Mouse (Mus musculus): ENCODE results near the gene Gstt2. TPM values are rescaled to one million over a fixed set of nuclear protein-coding genes. Genes with fewer than 3 reads are reported as not detected.
"Not testable (repeated sequence)": the region's sequence is repeated elsewhere in the genome, so short reads cannot be mapped to it uniquely, and the experiment has no call there.

The Gstt2 gene
- polyA plus RNA-seq, 1 experiment from 2014 or later = 16.2 TPM

DNA sequence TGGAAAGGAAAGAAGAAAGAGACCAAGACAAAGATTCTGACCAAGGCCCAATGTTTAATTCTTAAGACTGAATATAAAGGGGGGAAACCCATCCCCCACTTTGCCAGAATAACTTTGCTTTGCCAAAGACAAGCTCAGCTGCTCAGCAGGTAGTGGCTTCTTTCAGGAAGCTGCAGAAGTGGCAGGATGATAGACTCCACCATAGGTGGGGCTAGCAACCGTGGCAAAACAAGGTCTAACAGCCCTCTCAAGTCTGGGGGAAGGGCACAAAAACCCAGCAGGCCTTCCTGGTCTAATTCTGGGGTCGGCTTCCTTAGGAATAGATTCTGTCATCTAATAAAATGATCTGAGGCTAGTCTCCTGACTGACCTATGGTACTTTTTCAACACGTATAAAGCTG is 11.2 kb upstream of the Gstt2 start:
- Histone ChIP-seq H3K9me3 (replicated peaks; ENCODE audit: control insufficient read depth, low read length) (no peaks in the 10 kb centered on the region), H3K4me1 (ENCODE audit: control insufficient read depth, insufficient read depth, low read length) (no peaks in the 10 kb centered on the region), H3K4me3 (ENCODE audit: low read length) (no peak overlapping the region), H3K9ac (ENCODE audit: low read length) (no peak overlapping the region), H3K27me3 (ENCODE audit: control insufficient read depth, insufficient read depth, low read length) (no peaks in the 10 kb centered on the region), H3K36me3 (ENCODE audit: control insufficient read depth, insufficient read depth) (no peaks in the 10 kb centered on the region), H3K27ac (ENCODE audit: low read length) (no peak overlapping the region), H3K4me2 (ENCODE audit: low read depth, low read length) (no peak overlapping the region)
- WGBS = 29% methylated on average over 3 of the region's 3 CpGs
- ATAC-seq (replicated peaks; ENCODE audit: extremely low read depth, insufficient read depth, low FRiP score) = no peak

DNA sequence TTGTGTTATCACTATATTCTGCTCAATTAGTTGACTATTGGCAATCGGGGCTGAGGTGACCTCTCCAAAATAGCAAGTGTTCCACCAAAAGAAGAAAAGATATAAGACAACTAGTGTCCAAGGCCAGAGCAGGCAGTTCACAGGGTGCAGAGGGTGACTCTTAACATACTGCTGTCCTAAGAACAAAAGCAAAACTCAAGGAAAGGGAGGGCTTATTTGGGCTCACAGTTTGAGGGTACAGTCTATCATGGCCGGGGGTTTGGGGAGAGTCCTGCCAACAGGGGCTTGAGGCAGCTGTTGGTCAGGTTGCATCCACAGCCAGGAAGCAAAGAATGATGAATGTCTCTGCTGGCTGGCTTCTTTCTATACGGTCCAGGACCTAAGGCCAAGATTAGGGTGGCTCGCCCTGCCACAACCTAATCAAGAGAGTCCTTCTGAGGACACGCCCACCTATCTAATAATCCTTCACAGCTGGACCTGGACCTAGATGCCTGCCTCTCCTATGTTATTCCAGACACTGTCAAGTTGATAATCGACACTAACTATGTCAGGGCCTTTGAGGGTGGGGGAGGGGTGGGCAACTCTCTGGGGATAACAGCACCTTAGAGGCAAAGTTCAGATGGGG is 8.2 kb upstream of the Gstt2 start:
- no peak overlapping the region for H3K4me2 ChIP-seq (ENCODE audit: low read depth, low read length)
- no peaks in the 10 kb centered on the region for H3K27me3 ChIP-seq (ENCODE audit: control insufficient read depth, insufficient read depth, low read length)
- H3K36me3 ChIP-seq (ENCODE audit: control insufficient read depth, insufficient read depth) = no peaks in the 10 kb centered on the region
- ATAC-seq (replicated peaks; ENCODE audit: extremely low read depth, insufficient read depth, low FRiP score) = no peak
- no peak overlapping the region for H3K9ac ChIP-seq (ENCODE audit: low read length)
- H3K9me3 ChIP-seq (replicated peaks; ENCODE audit: control insufficient read depth, low read length) = no peaks in the 10 kb centered on the region
- no peaks in the 10 kb centered on the region for H3K4me1 ChIP-seq (ENCODE audit: control insufficient read depth, insufficient read depth, low read length)
- no peak overlapping the region for H3K27ac ChIP-seq (ENCODE audit: low read length)
- no peak overlapping the region for H3K4me3 ChIP-seq (ENCODE audit: low read length)
- 66% methylated on average over 6 of the region's 6 CpGs for WGBS

DNA sequence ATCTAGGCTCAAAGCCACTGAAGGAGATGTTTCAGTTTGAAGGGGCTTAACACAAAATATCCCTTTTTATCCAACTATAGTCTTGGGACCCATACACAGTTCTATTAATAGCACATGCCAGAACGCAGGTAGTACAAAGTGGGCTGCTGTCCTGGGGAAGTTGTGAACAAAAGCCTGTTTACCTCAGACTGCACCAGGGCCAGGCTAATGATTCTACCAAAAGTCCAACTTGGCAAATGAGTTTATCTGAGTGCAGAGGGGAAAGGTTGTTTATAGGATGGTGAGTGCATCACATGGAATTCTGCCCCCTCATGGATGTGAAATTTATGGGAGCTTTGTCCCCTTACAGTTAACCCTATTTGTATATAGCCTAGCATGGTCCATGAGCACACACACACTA is 7.6 kb upstream of the Gstt2 start:
- 30% methylated on average over 1 of the region's 1 CpGs for WGBS
- ATAC-seq (replicated peaks; ENCODE audit: extremely low read depth, insufficient read depth, low FRiP score) = no peak
- Histone ChIP-seq H3K9ac (ENCODE audit: low read length) (no peak overlapping the region), H3K27ac (ENCODE audit: low read length) (no peak overlapping the region), H3K36me3 (ENCODE audit: control insufficient read depth, insufficient read depth) (no peaks in the 10 kb centered on the region), H3K4me2 (ENCODE audit: low read depth, low read length) (no peak overlapping the region), H3K9me3 (replicated peaks; ENCODE audit: control insufficient read depth, low read length) (no peaks in the 10 kb centered on the region), H3K27me3 (ENCODE audit: control insufficient read depth, insufficient read depth, low read length) (no peaks in the 10 kb centered on the region), H3K4me1 (ENCODE audit: control insufficient read depth, insufficient read depth, low read length) (no peaks in the 10 kb centered on the region), H3K4me3 (ENCODE audit: low read length) (no peak overlapping the region)

DNA sequence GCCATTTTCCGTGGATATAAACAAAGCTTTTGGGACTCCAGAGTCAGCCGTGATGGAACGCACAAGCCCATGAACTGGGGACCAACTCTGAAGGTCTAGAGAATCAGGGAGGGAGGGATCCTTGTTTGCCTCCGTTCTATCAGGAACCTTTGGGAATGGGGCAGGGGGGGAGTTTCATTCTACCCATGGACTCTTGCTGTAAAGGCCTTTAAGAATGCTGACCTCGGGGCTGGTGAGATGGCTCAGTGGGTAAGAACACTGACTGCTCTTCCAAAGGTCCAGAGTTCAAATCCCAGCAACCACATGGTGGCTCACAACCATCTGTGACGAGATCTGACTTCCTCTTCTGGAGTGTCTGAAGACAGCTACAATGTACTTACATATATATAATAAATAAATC is 6.7 kb upstream of the Gstt2 start:
- not testable (repeated sequence) for H3K27ac ChIP-seq (ENCODE audit: low read length); ATAC-seq (replicated peaks; ENCODE audit: extremely low read depth, insufficient read depth, low FRiP score); H3K9ac ChIP-seq (ENCODE audit: low read length); H3K4me3 ChIP-seq (ENCODE audit: low read length); H3K4me2 ChIP-seq (ENCODE audit: low read depth, low read length); H3K9me3 ChIP-seq (replicated peaks; ENCODE audit: control insufficient read depth, low read length); H3K36me3 ChIP-seq (ENCODE audit: control insufficient read depth, insufficient read depth); H3K27me3 ChIP-seq (ENCODE audit: control insufficient read depth, insufficient read depth, low read length); H3K4me1 ChIP-seq (ENCODE audit: control insufficient read depth, insufficient read depth, low read length)
- WGBS = 74% methylated on average over 6 of the region's 6 CpGs

DNA sequence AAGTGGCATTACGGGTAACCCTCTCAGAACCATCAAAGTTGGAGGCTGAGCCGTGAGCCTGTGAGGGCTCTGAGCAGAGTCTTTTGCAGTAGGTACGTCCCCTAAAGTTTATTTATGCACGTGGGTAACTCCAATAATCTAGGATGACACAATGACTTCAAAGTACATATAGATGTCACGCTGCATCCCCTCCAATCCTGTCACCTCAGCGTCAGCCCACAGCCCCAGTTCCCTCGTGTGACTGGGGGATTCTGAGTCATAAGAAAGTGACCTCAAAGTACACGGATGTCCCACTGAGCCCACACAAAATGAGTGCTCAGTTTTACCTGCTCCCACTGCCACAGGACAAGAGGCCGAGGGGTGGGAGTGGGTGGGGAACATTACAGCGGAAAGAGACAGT is 1.9 kb upstream of the Gstt2 start:
- Histone ChIP-seq H3K36me3 (ENCODE audit: control insufficient read depth, insufficient read depth) (no peaks in the 10 kb centered on the region), H3K9me3 (replicated peaks; ENCODE audit: control insufficient read depth, low read length) (no peaks in the 10 kb centered on the region), H3K9ac (ENCODE audit: low read length) (no peak overlapping the region), H3K27ac (ENCODE audit: low read length) (no peak overlapping the region), H3K27me3 (ENCODE audit: control insufficient read depth, insufficient read depth, low read length) (no peaks in the 10 kb centered on the region), H3K4me3 (ENCODE audit: low read length) (no peak overlapping the region), H3K4me2 (ENCODE audit: low read depth, low read length) (no peak overlapping the region), H3K4me1 (ENCODE audit: control insufficient read depth, insufficient read depth, low read length) (peaks cover 26% of the 10 kb centered on the region)
- ATAC-seq (replicated peaks; ENCODE audit: extremely low read depth, insufficient read depth, low FRiP score) = no peak
- WGBS = 83% methylated on average over 10 of the region's 10 CpGs

DNA sequence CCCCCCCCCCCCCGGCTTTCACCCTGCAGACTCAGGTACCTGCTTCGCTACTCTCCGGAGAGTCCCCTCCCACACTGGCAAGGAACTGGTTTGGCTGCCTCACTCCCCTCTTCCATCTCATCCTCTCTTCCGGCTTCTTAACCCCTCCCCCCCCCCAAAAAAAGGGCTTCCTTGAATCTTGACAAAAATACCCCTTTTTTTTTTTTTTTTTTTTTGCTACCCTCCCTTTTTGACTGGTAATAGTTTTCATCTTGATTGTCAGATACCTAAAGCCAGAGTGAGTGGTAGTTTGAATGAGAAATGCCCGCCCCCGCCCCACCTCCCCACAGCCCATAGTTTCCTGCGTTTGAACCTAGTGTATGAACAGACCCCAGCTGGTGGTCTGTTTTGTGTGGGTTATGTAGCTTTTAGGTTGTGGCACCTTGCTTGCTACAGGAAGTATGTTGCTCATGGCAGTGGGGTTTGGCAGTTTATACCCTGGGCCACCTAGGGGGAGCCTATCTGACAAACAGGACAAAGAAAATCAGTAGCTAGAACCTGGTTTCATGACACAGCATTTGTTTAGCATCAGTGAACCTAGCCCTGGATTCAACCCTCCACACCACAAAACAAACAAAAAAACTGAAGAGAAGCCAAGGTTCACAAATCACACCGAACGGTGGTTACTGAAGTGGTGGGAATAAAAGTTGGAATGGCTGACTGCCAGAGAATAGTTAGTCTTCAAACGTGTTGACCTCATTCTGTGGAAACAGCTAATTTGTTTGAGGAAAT is 1.3 kb downstream of the Gstt2 start:
- Histone ChIP-seq H3K36me3 (ENCODE audit: control insufficient read depth, insufficient read depth) (no peaks in the 10 kb centered on the region), H3K9ac (ENCODE audit: low read length) (no peak overlapping the region), H3K9me3 (replicated peaks; ENCODE audit: control insufficient read depth, low read length) (no peaks in the 10 kb centered on the region), H3K27me3 (ENCODE audit: control insufficient read depth, insufficient read depth, low read length) (no peaks in the 10 kb centered on the region), H3K27ac (ENCODE audit: low read length) (peak overlapping the region; percentile 67), H3K4me3 (ENCODE audit: low read length) (peak overlapping the region; percentile 56), H3K4me2 (ENCODE audit: low read depth, low read length) (peak overlapping the region; percentile 82), H3K4me1 (ENCODE audit: control insufficient read depth, insufficient read depth, low read length) (peaks cover 26% of the 10 kb centered on the region)
- ATAC-seq (replicated peaks; ENCODE audit: extremely low read depth, insufficient read depth, low FRiP score) = peak; percentile 33; the same call in 1 of the 2 replicates
- WGBS = 20% methylated on average over 9 of the region's 10 CpGs

DNA sequence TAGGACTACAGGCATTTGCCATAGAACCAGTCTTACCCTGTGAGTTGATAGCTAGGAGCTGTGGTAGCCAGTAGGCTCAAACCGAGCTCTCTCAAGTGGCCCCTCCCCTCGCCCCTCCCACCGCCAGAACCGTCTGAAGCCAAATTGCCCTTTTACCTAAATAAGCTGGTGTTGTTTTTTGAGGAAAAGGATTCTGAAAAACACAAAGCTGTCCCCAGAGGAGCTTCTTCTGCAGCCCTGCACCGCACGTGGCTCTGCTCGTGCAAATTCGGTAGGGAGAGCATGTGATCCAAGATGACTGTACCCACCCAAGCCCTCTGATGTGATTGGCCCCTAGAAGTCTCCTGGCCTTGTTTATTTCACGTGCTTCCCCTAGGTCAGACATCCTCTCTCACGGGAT is 1.9 kb downstream of the Gstt2 start:
- Histone ChIP-seq H3K36me3 (ENCODE audit: control insufficient read depth, insufficient read depth) (no peaks in the 10 kb centered on the region), H3K4me3 (ENCODE audit: low read length) (peak overlapping the region; percentile 56), H3K4me1 (ENCODE audit: control insufficient read depth, insufficient read depth, low read length) (peaks cover 26% of the 10 kb centered on the region), H3K9me3 (replicated peaks; ENCODE audit: control insufficient read depth, low read length) (no peaks in the 10 kb centered on the region), H3K4me2 (ENCODE audit: low read depth, low read length) (peak overlapping the region; percentile 81), H3K27me3 (ENCODE audit: control insufficient read depth, insufficient read depth, low read length) (no peaks in the 10 kb centered on the region), H3K9ac (ENCODE audit: low read length) (peak overlapping the region; percentile 51; the same call in 1 of the 2 replicates), H3K27ac (ENCODE audit: low read length) (peak overlapping the region; percentile 59)
- ATAC-seq (replicated peaks; ENCODE audit: extremely low read depth, insufficient read depth, low FRiP score) = no peak
- WGBS = 2% methylated on average over 10 of the region's 10 CpGs

DNA sequence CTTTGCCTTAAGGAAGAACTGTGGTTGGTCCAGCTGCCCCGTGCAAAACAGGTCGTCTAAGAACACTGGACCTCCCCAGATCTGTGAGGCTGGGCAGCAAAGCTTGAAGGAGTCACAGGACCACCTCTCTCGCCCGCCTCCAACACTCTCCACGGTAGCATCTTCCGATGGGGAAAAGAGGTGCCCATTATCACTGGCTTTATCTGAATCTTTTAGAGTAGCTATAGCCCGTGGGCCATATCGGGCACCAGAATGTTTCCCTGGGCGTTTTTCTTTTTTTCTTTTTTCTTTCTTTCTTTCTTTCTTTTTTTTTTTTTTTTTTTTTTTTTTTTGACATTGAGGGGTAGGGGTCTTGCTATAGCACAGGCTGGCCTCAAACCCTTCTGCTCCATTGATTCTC is 2.5 kb downstream of the Gstt2 start:
- H3K27me3 ChIP-seq (ENCODE audit: control insufficient read depth, insufficient read depth, low read length) = no peaks in the 10 kb centered on the region
- no peak for ATAC-seq (replicated peaks; ENCODE audit: extremely low read depth, insufficient read depth, low FRiP score)
- H3K4me1 ChIP-seq (ENCODE audit: control insufficient read depth, insufficient read depth, low read length) = peaks cover 26% of the 10 kb centered on the region
- peak overlapping the region; percentile 55 for H3K27ac ChIP-seq (ENCODE audit: low read length)
- H3K4me3 ChIP-seq (ENCODE audit: low read length) = peak overlapping the region; percentile 56
- WGBS = 7% methylated on average over 9 of the region's 9 CpGs
- peak overlapping the region; percentile 78 for H3K9ac ChIP-seq (ENCODE audit: low read length)
- no peaks in the 10 kb centered on the region for H3K9me3 ChIP-seq (replicated peaks; ENCODE audit: control insufficient read depth, low read length)
- no peaks in the 10 kb centered on the region for H3K36me3 ChIP-seq (ENCODE audit: control insufficient read depth, insufficient read depth)
- H3K4me2 ChIP-seq (ENCODE audit: low read depth, low read length) = peak overlapping the region; percentile 81

DNA sequence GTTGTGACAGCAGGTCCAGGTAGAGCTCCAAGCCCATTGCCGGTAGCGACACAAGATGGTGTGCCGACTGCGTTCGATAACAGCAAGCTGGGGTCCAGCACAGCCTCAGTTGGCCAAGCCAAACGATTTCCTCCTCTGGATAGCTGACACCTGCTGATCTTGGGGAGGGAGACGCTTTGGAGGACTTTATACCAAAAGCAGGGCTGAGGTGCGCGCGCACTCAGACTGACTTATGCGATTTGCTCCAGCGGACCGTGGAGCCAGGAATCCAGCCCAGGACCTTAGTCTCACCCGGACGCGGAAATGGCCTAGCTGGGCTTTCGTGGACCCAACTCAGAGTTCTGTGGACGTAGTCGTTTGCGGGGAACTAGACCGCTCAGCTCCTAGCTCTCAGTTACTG is 3.0 kb downstream of the Gstt2 start:
- WGBS = 1% methylated on average over 21 of the region's 21 CpGs
- peak; percentile 39 for ATAC-seq (replicated peaks; ENCODE audit: extremely low read depth, insufficient read depth, low FRiP score)
- no peaks in the 10 kb centered on the region for H3K9me3 ChIP-seq (replicated peaks; ENCODE audit: control insufficient read depth, low read length)
- no peaks in the 10 kb centered on the region for H3K27me3 ChIP-seq (ENCODE audit: control insufficient read depth, insufficient read depth, low read length)
- peak overlapping the region; percentile 78 for H3K9ac ChIP-seq (ENCODE audit: low read length)
- H3K36me3 ChIP-seq (ENCODE audit: control insufficient read depth, insufficient read depth) = no peaks in the 10 kb centered on the region
- H3K27ac ChIP-seq (ENCODE audit: low read length) = peak overlapping the region; percentile 55
- H3K4me3 ChIP-seq (ENCODE audit: low read length) = peak overlapping the region; percentile 56
- H3K4me1 ChIP-seq (ENCODE audit: control insufficient read depth, insufficient read depth, low read length) = peaks cover 26% of the 10 kb centered on the region
- peak overlapping the region; percentile 81 for H3K4me2 ChIP-seq (ENCODE audit: low read depth, low read length)
